Mouse (Mus musculus): Measurements from ENCODE around the gene Clec2g. TPM values are rescaled to one million over a fixed set of nuclear protein-coding genes. Genes with fewer than 3 reads are reported as not detected.

The Clec2g gene
- total RNA-seq, 1 experiment: 0.22 TPM

DNA sequence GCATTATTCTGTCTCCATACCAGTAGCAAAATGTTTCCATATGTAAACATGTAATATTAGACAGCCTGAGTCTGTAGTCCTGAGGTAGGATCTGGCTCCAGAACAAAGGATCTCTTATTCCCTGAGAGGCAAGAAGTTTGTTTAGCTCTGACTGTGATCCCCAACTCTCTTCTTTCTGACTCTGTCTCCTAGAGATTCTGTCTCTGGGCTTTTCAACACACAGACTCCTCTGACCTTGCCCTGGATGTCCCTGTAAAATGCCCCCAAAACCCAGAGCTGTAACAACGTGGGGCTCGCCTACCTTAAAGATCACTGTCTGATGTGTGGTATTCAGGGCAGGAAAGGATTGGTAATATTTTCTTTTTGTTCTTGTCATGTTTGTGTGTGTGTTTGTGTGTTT lies 58.2 kb downstream of the Clec2g start:
- Histone ChIP-seq H3K4me3 (ENCODE audit: insufficient read depth in 1 of 2, low read depth in 1 of 2, low read length in 2 of 2, poor library complexity in 1 of 2, severe bottlenecking in 1 of 2) (no peak overlapping the region), H3K27ac (ENCODE audit: insufficient read depth, low read depth, low read length, poor library complexity, severe bottlenecking) (no peak overlapping the region), H3K9me3 (ENCODE audit: control insufficient read depth, insufficient read depth, low read depth, low read length) (no peaks in the 10 kb centered on the region), H3K4me1 (ENCODE audit: control insufficient read depth in 2 of 2, insufficient read depth in 2 of 2, low read length in 2 of 2, poor library complexity in 1 of 2) (peaks cover 0 to 2% of the 10 kb centered on the region in 2 experiments; a peak in 1 of 4 replicates), H3K9ac (ENCODE audit: insufficient read depth, low read depth, low read length, poor library complexity, severe bottlenecking) (no peak overlapping the region), H3K36me3 (ENCODE audit: control insufficient read depth, insufficient read depth, low read length, poor library complexity, severe bottlenecking) (peaks cover 3% of the 10 kb centered on the region; the same call in 1 of the 2 replicates)
- in situ Hi-C loops (cut with MboI; ENCODE audit: low sequenced_read_pairs in 2 of 2, unreplicated experiment in 2 of 2): no loop called here
- no peak for DNase-seq (ENCODE audit: low read depth, low spot score)
- no peak for TF ChIP-seq HCFC1 (IDR thresholded peaks at IDR 0.05; ENCODE audit: borderline replicate concordance, insufficient read depth, low read length)
- no peak for TF ChIP-seq ZNF384 (IDR thresholded peaks at IDR 0.05; ENCODE audit: low read depth, low read length)
- no peak for TF ChIP-seq CHD2 (IDR thresholded peaks at IDR 0.05; ENCODE audit: low read depth, low read length)
- TF ChIP-seq ZC3H11A (IDR thresholded peaks at IDR 0.05; ENCODE audit: borderline replicate concordance, low read depth, low read length): no peak

DNA sequence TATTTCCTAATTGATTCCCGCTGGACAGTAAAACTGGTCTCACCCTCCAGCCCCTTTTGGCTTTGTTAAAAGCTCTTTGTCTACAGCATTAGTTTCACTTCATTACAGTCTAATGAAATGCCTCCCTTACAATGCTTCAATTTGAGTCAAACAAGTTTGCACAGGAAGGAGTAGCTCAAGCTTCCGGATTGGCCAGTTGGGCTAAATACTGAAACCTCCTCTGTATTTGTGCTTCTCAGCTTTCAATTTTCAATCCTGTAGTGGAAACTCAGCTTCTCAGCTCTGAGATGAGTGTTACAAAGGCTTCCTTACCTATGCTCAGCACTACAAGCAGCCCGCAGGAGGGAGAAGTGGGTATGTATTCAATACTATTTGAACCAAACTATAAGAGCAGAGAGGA lies 58.6 kb downstream of the Clec2g start:
- H3K27ac ChIP-seq (ENCODE audit: insufficient read depth, low read depth, low read length, poor library complexity, severe bottlenecking): no peak overlapping the region
- H3K9ac ChIP-seq (ENCODE audit: insufficient read depth, low read depth, low read length, poor library complexity, severe bottlenecking): no peak overlapping the region
- peaks cover 0 to 2% of the 10 kb centered on the region in 2 experiments; a peak in 1 of 4 replicates for H3K4me1 ChIP-seq (ENCODE audit: control insufficient read depth in 2 of 2, insufficient read depth in 2 of 2, low read length in 2 of 2, poor library complexity in 1 of 2)
- H3K9me3 ChIP-seq (ENCODE audit: control insufficient read depth, insufficient read depth, low read depth, low read length): no peaks in the 10 kb centered on the region
- peaks cover 3% of the 10 kb centered on the region; the same call in 1 of the 2 replicates for H3K36me3 ChIP-seq (ENCODE audit: control insufficient read depth, insufficient read depth, low read length, poor library complexity, severe bottlenecking)
- DNase-seq (ENCODE audit: low read depth, low spot score): no peak
- in situ Hi-C loops (cut with MboI; ENCODE audit: low sequenced_read_pairs in 2 of 2, unreplicated experiment in 2 of 2): no loop called here
- H3K4me3 ChIP-seq (ENCODE audit: insufficient read depth in 1 of 2, low read depth in 1 of 2, low read length in 2 of 2, poor library complexity in 1 of 2, severe bottlenecking in 1 of 2): no peak overlapping the region
- TF ChIP-seq MAFK (IDR thresholded peaks at IDR 0.05; ENCODE audit: insufficient read depth, low read depth, low read length) (no peak), CHD2 (IDR thresholded peaks at IDR 0.05; ENCODE audit: low read depth, low read length) (no peak), ZNF384 (IDR thresholded peaks at IDR 0.05; ENCODE audit: low read depth, low read length) (no peak), HCFC1 (IDR thresholded peaks at IDR 0.05; ENCODE audit: borderline replicate concordance, insufficient read depth, low read length) (no peak), ZC3H11A (IDR thresholded peaks at IDR 0.05; ENCODE audit: borderline replicate concordance, low read depth, low read length) (no peak)

DNA sequence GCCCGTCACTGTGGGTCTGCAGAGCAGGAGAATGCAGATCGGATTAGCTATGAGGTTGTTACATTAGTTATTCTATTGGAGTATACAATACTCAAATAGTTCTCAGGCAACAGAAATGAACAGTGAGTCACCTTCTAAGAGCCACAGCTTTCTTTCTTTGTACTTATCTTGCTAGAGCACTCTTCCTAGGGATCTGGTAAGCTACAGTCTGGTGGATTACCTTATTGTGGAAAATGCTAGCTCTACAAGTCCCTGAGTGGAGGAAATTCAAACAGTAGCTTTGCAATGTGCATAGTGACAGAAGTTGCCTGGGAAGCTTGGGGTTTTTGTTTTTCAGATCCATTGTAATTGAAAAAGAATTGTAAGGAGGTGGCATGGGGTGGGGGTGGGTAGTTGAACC lies 59.0 kb downstream of the Clec2g start:
- DNase-seq (ENCODE audit: low read depth, low spot score): no peak
- Histone ChIP-seq H3K9ac (ENCODE audit: insufficient read depth, low read depth, low read length, poor library complexity, severe bottlenecking) (no peak overlapping the region), H3K4me1 (ENCODE audit: control insufficient read depth in 2 of 2, insufficient read depth in 2 of 2, low read length in 2 of 2, poor library complexity in 1 of 2) (peaks cover 0 to 2% of the 10 kb centered on the region in 2 experiments; a peak in 1 of 4 replicates), H3K27ac (ENCODE audit: insufficient read depth, low read depth, low read length, poor library complexity, severe bottlenecking) (no peak overlapping the region), H3K36me3 (ENCODE audit: control insufficient read depth, insufficient read depth, low read length, poor library complexity, severe bottlenecking) (peaks cover 3% of the 10 kb centered on the region; the same call in 1 of the 2 replicates), H3K9me3 (ENCODE audit: control insufficient read depth, insufficient read depth, low read depth, low read length) (no peaks in the 10 kb centered on the region), H3K4me3 (ENCODE audit: insufficient read depth in 1 of 2, low read depth in 1 of 2, low read length in 2 of 2, poor library complexity in 1 of 2, severe bottlenecking in 1 of 2) (no peak overlapping the region)
- in situ Hi-C loops (cut with MboI; ENCODE audit: low sequenced_read_pairs in 2 of 2, unreplicated experiment in 2 of 2): no loop called here
- no peak for TF ChIP-seq ZC3H11A (IDR thresholded peaks at IDR 0.05; ENCODE audit: borderline replicate concordance, low read depth, low read length)
- TF ChIP-seq HCFC1 (IDR thresholded peaks at IDR 0.05; ENCODE audit: borderline replicate concordance, insufficient read depth, low read length): no peak
- TF ChIP-seq ZNF384 (IDR thresholded peaks at IDR 0.05; ENCODE audit: low read depth, low read length): no peak
- TF ChIP-seq MAFK (IDR thresholded peaks at IDR 0.05; ENCODE audit: insufficient read depth, low read depth, low read length): no peak
- TF ChIP-seq CHD2 (IDR thresholded peaks at IDR 0.05; ENCODE audit: low read depth, low read length): no peak

DNA sequence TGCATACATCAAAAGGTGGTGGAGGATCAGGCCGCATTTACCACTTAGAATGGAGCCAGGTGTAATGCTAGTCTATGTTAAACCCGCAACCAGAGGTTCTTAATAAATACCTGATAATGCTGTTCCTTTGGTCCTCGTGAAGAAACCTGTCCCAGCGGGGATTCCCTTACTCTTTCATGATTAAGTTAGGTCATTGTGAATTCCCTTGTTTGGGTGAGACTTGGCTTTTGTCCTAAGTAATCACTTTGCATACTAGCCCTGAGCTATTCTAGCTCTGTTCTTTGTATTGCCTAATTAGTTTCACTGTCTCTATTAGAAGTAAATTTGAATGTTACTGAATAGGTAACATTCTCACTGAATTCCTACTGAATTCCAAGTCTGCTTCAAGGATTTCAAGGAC lies 60.2 kb downstream of the Clec2g start:
- in situ Hi-C loops (cut with MboI; ENCODE audit: low sequenced_read_pairs in 2 of 2, unreplicated experiment in 2 of 2): no loop called here
- H3K9me3 ChIP-seq (ENCODE audit: control insufficient read depth, insufficient read depth, low read depth, low read length): no peaks in the 10 kb centered on the region
- no peak for TF ChIP-seq ZNF384 (IDR thresholded peaks at IDR 0.05; ENCODE audit: low read depth, low read length)
- no peak for TF ChIP-seq ZC3H11A (IDR thresholded peaks at IDR 0.05; ENCODE audit: borderline replicate concordance, low read depth, low read length)
- TF ChIP-seq CHD2 (IDR thresholded peaks at IDR 0.05; ENCODE audit: low read depth, low read length): no peak
- TF ChIP-seq HCFC1 (IDR thresholded peaks at IDR 0.05; ENCODE audit: borderline replicate concordance, insufficient read depth, low read length): no peak
- no peak for TF ChIP-seq MAFK (IDR thresholded peaks at IDR 0.05; ENCODE audit: insufficient read depth, low read depth, low read length)
- peaks cover 0 to 2% of the 10 kb centered on the region in 2 experiments; a peak in 1 of 4 replicates for H3K4me1 ChIP-seq (ENCODE audit: control insufficient read depth in 2 of 2, insufficient read depth in 2 of 2, low read length in 2 of 2, poor library complexity in 1 of 2)
- H3K36me3 ChIP-seq (ENCODE audit: control insufficient read depth, insufficient read depth, low read length, poor library complexity, severe bottlenecking): peaks cover 3% of the 10 kb centered on the region; the same call in 1 of the 2 replicates
- no peak overlapping the region for H3K4me3 ChIP-seq (ENCODE audit: insufficient read depth in 1 of 2, low read depth in 1 of 2, low read length in 2 of 2, poor library complexity in 1 of 2, severe bottlenecking in 1 of 2)
- peak; percentile 54 for DNase-seq (ENCODE audit: low read depth, low spot score)
- H3K27ac ChIP-seq (ENCODE audit: insufficient read depth, low read depth, low read length, poor library complexity, severe bottlenecking): no peak overlapping the region
- no peak overlapping the region for H3K9ac ChIP-seq (ENCODE audit: insufficient read depth, low read depth, low read length, poor library complexity, severe bottlenecking)

Data from ES-E14 (cell line).